Mouse (Mus musculus) central nervous system, embryonic 18 days (tissue): ENCODE data around the gene Prss54. TPM values are rescaled to one million over a fixed set of nuclear protein-coding genes. Genes with fewer than 3 reads are reported as not detected.

ENCODE experiments used
- polyA plus RNA-seq: library from polyadenylated mRNA; depleted of rRNA; stranded (reverse); fragments of >200 nt; gene quantifications from 2 replicates; pipeline ENCODE4 v1.2.3, GENCODE M21; 2012; rRNA removed

Gene Prss54
- polyA plus RNA-seq, result not detected in 2 replicates

DNA sequence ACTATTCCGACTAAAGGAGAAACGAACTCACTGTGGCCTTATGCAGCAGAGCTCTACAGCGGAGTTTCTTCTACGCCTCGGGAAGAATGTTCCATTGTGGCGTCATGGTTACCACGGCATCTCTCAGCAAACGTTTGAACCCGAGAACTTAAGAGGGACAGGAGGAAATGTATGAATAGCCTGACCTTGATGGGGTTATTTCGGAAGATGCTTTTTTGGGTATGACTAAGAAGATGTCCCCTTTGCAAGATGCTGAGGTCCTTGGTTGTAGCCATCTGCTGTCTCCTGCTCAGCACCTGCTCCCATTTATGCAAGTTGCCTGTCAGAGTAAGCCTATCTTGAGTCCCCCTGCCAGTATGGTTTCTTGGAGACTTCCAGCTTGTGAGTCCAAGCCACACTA is at the start of gene Prss54:
Gene Prss54, minus strand, starts transcription at position 101 of the 400 bp plus-strand sequence.

GRCm38 (mm10) chr8:95533584-95534387 is 42.4 kb downstream of the Prss54 start, which contains the start of gene Ccdc113:
TSS of gene Ccdc113 (plus strand) at chr8:95534085.

Other genes starting within 250 kb of the Prss54 start
- gene Zfp319, start 244.4 kb downstream of the Prss54 start, polyA plus RNA-seq, result 16.6 and 19.1 TPM in 2 replicates
- 42.3 and 42.5 TPM in 2 replicates for gene Usb1, start 244.1 kb downstream of the Prss54 start, polyA plus RNA-seq
- gene Mmp15, start 224.1 kb downstream of the Prss54 start, polyA plus RNA-seq, result 16.5 and 17.2 TPM in 2 replicates
- 126 and 138 TPM in 2 replicates for gene Cfap20, start 141.5 kb downstream of the Prss54 start, polyA plus RNA-seq
- 46.9 and 47.1 TPM in 2 replicates for gene Csnk2a2, start 86.3 kb downstream of the Prss54 start, polyA plus RNA-seq
- gene Ccdc113, start 42.3 kb downstream of the Prss54 start, polyA plus RNA-seq, result 1.5 and 2.1 TPM in 2 replicates
- gene Gins3, start 57.1 kb upstream of the Prss54 start, polyA plus RNA-seq, result 3.1 and 3.9 TPM in 2 replicates
- 710 and 739 TPM in 2 replicates for gene Ndrg4, start 100.6 kb upstream of the Prss54 start, polyA plus RNA-seq
- 39.6 and 42.9 TPM in 2 replicates for gene Setd6, start 139.5 kb upstream of the Prss54 start, polyA plus RNA-seq
- 69.1 and 70.0 TPM in 2 replicates for gene Cnot1, start 231.1 kb upstream of the Prss54 start, polyA plus RNA-seq
- 98.0 and 98.1 TPM in 2 replicates for gene Sap18b, start 249.0 kb upstream of the Prss54 start, polyA plus RNA-seq